Mouse (Mus musculus): Measurements from ENCODE around the gene Rps8. TPM values are rescaled to one million over a fixed set of nuclear protein-coding genes. Genes with fewer than 3 reads are reported as not detected.

Gene Rps8
- polyA plus RNA-seq, 1 experiment = 1,721 TPM

GRCm38 (mm10) chr4:117120445-117121414 is 35.3 kb downstream of the Rps8 start:
- TF ChIP-seq GATA1 (IDR thresholded peaks at IDR 0.05; ENCODE audit: low read length) = no peak

DNA sequence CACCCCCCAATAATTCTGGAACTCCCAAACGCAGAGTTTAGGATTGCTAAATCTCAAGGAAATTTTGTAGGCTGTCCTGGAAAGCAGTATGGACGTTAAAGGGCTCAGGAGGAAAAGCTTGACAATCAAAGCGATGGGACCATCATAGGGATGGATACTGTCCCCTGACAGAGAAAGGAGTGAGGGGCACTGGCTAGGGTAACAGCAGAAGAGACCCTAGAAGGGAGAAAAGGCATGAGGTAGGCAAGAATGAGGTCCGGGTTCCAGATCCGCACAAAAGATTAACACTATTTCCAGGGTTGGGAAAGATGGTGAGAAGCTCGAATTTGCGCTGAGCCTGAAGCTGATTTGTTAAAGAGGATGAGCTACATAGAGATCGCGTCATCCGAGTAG is 36.0 kb downstream of the Rps8 start:
- TF ChIP-seq GATA1 (IDR thresholded peaks at IDR 0.05; ENCODE audit: low read length) = no peak

DNA sequence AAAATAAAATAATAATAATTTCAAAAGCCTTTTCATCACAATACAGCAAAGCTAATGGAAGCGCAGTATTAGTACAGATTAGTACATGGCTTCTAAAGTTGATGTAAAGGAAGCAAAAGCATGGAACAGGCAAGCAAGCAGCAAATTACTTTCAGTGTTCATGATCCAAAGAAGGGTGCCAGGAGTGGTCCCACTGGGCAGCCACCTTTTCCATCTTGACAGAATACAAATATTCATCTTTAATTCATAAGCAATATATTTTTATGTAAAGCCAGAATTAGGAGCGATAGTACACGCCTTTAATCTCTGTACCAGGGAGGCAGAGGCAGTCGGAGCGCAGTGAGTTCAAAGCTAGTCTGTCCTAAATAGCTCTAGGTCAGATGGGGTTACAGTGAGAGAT is 36.4 kb downstream of the Rps8 start:
- no peak for TF ChIP-seq GATA1 (IDR thresholded peaks at IDR 0.05; ENCODE audit: low read length)

GRCm38 (mm10) chr4:117117931-117118330 is 38.1 kb downstream of the Rps8 start:
- TF ChIP-seq GATA1 (IDR thresholded peaks at IDR 0.05; ENCODE audit: low read length) = no peak

DNA sequence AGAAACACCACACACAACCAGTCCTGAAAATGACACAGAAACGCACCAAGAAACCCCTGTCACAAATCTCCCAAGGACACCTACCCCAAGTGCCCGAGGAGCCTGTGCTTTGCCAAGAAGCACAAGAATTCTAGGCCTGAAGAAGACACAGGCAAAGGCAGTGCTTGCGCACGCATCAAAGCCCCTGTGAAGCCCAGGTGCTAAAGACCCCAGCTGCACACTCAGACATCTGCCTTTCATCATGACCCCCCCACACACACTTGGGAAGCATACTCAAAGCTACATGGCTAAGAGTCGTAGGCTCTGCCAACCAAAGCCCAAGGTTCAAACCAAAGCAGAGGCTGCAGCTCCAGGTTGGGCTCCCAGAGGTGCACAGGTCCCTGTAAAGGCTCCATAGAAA is 40.5 kb downstream of the Rps8 start:
- TF ChIP-seq GATA1 (IDR thresholded peaks at IDR 0.05; ENCODE audit: low read length) = no peak

- no peak for TF ChIP-seq GATA1 (IDR thresholded peaks at IDR 0.05; ENCODE audit: low read length)
Measured at GRCm38 (mm10) chr4:117113237-117113636, 42.8 kb downstream of the Rps8 start.

- no peak for TF ChIP-seq GATA1 (IDR thresholded peaks at IDR 0.05; ENCODE audit: low read length)
Measured at GRCm38 (mm10) chr4:117110985-117111384, 45.1 kb downstream of the Rps8 start.

DNA sequence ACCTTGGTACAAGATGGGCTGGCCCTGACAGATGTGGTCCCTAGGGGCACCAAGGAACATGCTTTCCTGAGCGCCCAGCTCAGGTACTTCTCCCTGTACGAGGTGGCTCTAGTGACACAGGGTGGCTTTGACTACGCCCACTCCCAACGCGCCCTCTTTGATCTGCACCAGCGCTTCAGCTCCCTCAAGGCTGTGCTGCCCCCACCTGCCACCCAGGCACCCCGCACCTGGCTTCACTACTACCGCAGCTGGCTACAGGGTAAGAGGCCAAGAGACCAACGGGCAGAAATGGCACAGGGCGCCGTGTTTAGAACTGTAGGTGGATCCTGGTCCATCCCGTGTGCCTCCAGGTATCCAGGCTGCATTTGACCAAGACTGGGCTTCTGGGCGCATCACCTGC is 45.8 kb downstream of the Rps8 start:
- no peak for TF ChIP-seq GATA1 (IDR thresholded peaks at IDR 0.05; ENCODE audit: low read length)

- TF ChIP-seq GATA1 (IDR thresholded peaks at IDR 0.05; ENCODE audit: low read length) = no peak
Measured at GRCm38 (mm10) chr4:117109330-117109729, 46.7 kb downstream of the Rps8 start.

DNA sequence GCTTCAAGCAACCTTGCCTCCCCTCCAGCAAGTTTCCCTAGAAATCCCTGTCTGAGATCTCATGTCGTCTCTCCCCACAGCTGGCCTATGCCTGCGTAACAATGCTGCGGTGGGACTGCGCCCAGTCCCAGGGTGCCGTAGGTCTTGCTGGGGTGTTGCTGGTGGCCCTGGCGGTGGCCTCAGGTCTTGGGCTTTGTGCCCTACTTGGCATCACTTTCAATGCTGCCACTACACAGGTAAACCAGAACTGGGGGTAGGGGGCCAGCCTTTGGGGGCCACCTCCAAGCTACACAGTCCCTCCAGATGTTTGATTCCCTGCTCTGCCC is 47.6 kb downstream of the Rps8 start:
- no peak for TF ChIP-seq GATA1 (IDR thresholded peaks at IDR 0.05; ENCODE audit: low read length)

GRCm38 (mm10) chr4:117107813-117108523 is 48.1 kb downstream of the Rps8 start:
- TF ChIP-seq GATA1 (IDR thresholded peaks at IDR 0.05; ENCODE audit: low read length) = no peak

GRCm38 (mm10) chr4:117105127-117105526 is 50.9 kb downstream of the Rps8 start:
- TF ChIP-seq GATA1 (IDR thresholded peaks at IDR 0.05; ENCODE audit: low read length) = no peak

DNA sequence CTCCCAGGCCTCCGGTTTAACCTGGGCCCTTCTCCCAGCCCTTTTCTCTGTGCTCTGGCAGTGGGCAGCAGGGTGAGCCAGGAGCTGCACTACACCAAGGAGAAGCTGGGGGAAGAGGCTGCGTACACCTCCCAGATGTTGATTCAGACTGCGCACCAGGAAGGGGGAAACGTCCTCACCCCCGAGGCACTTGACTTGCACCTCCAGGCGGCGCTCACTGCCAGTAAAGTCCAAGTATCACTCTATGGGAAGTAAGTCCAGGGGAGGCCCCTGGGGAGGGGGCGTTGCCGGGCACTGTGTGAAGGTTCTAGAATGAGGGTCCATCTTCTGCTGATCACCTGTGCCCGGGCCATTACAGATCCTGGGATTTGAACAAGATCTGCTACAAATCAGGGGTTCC is 51.4 kb downstream of the Rps8 start:
- TF ChIP-seq GATA1 (IDR thresholded peaks at IDR 0.05; ENCODE audit: low read length) = no peak

Other genes starting within 250 kb of the Rps8 start
- gene Urod, start 161.8 kb downstream of the Rps8 start, polyA plus RNA-seq (2012) = 31.1 and 62.7 TPM in 2 replicates
- gene Hectd3, start 160.9 kb downstream of the Rps8 start, polyA plus RNA-seq (2012) = 10.5 and 24.4 TPM in 2 replicates
- 4.5 and 6.2 TPM in 2 replicates for gene Eif2b3, start 136.8 kb downstream of the Rps8 start, polyA plus RNA-seq (2012)
- 0.17 and 0.18 TPM in 2 replicates for gene Ptch2, start 60.2 kb downstream of the Rps8 start, polyA plus RNA-seq (2012)
- gene Btbd19, start 30.5 kb downstream of the Rps8 start, polyA plus RNA-seq (2012) = 22.8 and 27.6 TPM in 2 replicates
- 2.6 and 3.4 TPM in 2 replicates for gene Tctex1d4, start 29.4 kb downstream of the Rps8 start, polyA plus RNA-seq (2012)
- gene Plk3, start 22.3 kb downstream of the Rps8 start, polyA plus RNA-seq (2012) = 6.5 and 9.7 TPM in 2 replicates
- 7.1 and 12.0 TPM in 2 replicates for gene Kif2c, start 26.4 kb upstream of the Rps8 start, polyA plus RNA-seq (2012)
- not detected in 2 replicates for gene Tmem53, start 95.7 kb upstream of the Rps8 start, polyA plus RNA-seq (2012)
- gene Armh1, start 95.9 kb upstream of the Rps8 start, polyA plus RNA-seq (2012) = not detected in 2 replicates

Data from G1E-ER4 (cell line).